Mouse (Mus musculus): ENCODE data around the gene Nphs1.

GRCm38 (mm10) chr7:30490957-30491307, 32.8 kb downstream of the Nphs1 start:
- TF ChIP-seq USF2 (IDR thresholded peaks at IDR 0.05; ENCODE audit: borderline replicate concordance in 1 of 2, insufficient read depth in 1 of 2, low read depth in 1 of 2, low read length in 2 of 2) (no peak), ZC3H11A (IDR thresholded peaks at IDR 0.05; ENCODE audit: low read depth, low read length) (no peak), POLR2A (IDR thresholded peaks at IDR 0.05; ENCODE audit: control insufficient read depth in 1 of 2, insufficient read depth in 1 of 2, low read depth in 1 of 2, low read length in 2 of 2, poor library complexity in 1 of 2) (no peak), CTCF (IDR thresholded peaks at IDR 0.05 in 2 of 3, conservative IDR thresholded peaks at IDR 0.05 in 1 of 3; ENCODE audit: control insufficient read depth in 1 of 3, insufficient read depth in 1 of 3, low read depth in 2 of 3, low read length in 3 of 3, poor library complexity in 1 of 3, severe bottlenecking in 1 of 3) (peak; percentile 1 to 27 (median 26); a peak in 2 of 6 replicates), POLR2AphosphoS2 (IDR thresholded peaks at IDR 0.05; ENCODE audit: low read length) (no peak), MYB (IDR thresholded peaks at IDR 0.05; ENCODE audit: low read depth, low read length) (no peak), EP300 (IDR thresholded peaks at IDR 0.05; ENCODE audit: low read depth in 1 of 2, low read length in 2 of 2) (no peak), BHLHE40 (IDR thresholded peaks at IDR 0.05; ENCODE audit: borderline replicate concordance, low read depth, low read length) (no peak), ETS1 (IDR thresholded peaks at IDR 0.05; ENCODE audit: low read depth, low read length) (no peak), POLR2AphosphoS5 (IDR thresholded peaks at IDR 0.05; ENCODE audit: borderline replicate concordance, low read depth, low read length) (no peak)
